Mouse (Mus musculus) thymus, postnatal 0 days (tissue): ENCODE measurements around the gene Tmem170b. TPM values are rescaled to one million over a fixed set of nuclear protein-coding genes. Genes with fewer than 3 reads are reported as not detected.
"Not testable (repeated sequence)": the region's sequence is repeated elsewhere in the genome, so short reads cannot be mapped to it uniquely, and the experiment has no call there.

Source experiments
- DNase-seq: peaks from one replicate; pipeline ENCODE4 v3.0.0-alpha.2; 2015; ENCODE audit warnings: low spot score
- polyA plus RNA-seq: library from polyadenylated mRNA; unstranded; fragments of >200 nt; fragmentation: Nextera tagmentation; extraction: Ambion mirVana; gene quantifications from 2 replicates; pipeline ENCODE4 v1.2.1, GENCODE M21; 2015

Gene Tmem170b
- polyA plus RNA-seq, 1 experiment from 2014 or later: 10.2 TPM

- no peak for DNase-seq
Observed at GRCm38 (mm10) chr13:41663501-41664195, 57.9 kb downstream of the Tmem170b start.

DNA sequence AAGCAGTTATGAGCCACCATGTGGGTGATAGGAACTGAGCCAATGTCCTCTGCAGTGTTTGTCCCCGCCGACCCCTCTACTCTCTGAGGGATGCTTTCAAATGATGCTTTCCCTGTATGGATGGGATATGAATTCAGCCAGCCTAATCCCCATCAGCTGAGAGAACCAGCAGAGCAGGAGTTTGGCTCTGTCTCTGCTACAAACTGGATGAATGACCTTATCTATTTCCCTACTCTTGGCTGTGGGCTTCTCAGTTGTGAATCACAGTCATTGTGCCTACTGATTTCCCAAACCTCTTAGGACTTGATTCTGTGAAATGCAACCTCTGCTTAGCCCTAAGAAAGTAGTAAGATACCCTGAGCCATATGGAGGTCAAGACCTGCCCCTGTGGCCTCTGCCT, 64.2 kb downstream of the Tmem170b start:
- DNase-seq: no peak

- no peak for DNase-seq
Observed at GRCm38 (mm10) chr13:41670386-41671130, 64.9 kb downstream of the Tmem170b start.

- no peak for DNase-seq
Observed at GRCm38 (mm10) chr13:41671136-41671705, 65.5 kb downstream of the Tmem170b start.

GRCm38 (mm10) chr13:41672904-41673303, 67.2 kb downstream of the Tmem170b start:
- not testable (repeated sequence) for DNase-seq

- DNase-seq: no peak
Observed at GRCm38 (mm10) chr13:41673541-41673940, 67.8 kb downstream of the Tmem170b start.

- not testable (repeated sequence) for DNase-seq
Observed at GRCm38 (mm10) chr13:41674608-41675007, 68.9 kb downstream of the Tmem170b start.

GRCm38 (mm10) chr13:41675498-41675897, 69.8 kb downstream of the Tmem170b start:
- DNase-seq: no peak

GRCm38 (mm10) chr13:41675966-41676835, 70.5 kb downstream of the Tmem170b start:
- DNase-seq: no peak

DNA sequence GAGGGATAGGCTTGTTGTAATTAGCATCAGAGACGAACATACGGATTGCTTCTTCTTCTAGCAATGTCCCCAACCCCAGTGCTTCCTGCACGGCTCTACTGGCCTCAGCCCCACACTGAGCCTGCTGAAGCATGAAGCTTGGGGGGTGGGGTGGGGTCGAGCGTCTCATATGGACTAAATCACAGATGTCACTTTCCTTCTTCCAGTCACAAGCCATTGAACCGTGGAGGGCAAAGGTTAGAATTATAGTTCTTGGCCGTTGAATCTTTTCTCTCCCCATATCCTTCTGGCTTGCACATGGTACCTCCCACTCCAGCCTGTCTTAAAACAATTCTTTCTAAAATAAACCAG, 71.1 kb downstream of the Tmem170b start:
- no peak for DNase-seq

DNA sequence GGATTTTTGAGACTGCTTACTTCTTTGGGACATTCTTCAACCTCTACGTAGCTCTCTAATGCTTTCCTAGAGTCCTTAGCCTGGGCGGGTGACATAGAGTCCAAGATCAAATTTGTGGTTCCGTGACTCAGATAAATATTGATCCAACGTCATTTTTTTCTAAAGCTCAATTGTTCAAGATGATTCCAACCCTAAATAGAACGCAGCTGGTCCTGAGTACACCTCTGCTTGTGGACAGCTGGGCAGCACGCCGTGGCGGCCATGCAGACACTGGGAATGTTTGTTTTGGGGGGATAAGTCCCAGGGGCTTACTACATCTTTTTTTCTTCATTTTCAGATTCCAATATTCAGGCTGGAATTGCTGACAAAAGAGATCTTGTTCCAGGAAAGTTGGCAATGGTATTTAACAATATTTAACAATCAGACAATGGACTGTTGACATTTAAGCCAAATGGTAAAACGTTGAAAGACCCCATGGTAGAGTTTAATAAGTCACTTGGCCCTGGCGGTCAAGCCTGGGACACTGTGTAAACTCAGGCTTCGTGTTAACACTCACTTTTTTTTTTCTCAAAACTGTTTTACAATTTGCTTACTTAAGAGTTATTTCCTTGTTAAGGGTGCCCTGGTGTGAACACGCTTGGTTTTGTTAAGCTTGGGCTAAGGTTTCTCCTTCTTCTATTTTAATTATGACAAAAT, 75.3 kb downstream of the Tmem170b start:
- DNase-seq: no peak

- DNase-seq: no peak
Observed at GRCm38 (mm10) chr13:41682341-41683119, 76.8 kb downstream of the Tmem170b start.

DNA sequence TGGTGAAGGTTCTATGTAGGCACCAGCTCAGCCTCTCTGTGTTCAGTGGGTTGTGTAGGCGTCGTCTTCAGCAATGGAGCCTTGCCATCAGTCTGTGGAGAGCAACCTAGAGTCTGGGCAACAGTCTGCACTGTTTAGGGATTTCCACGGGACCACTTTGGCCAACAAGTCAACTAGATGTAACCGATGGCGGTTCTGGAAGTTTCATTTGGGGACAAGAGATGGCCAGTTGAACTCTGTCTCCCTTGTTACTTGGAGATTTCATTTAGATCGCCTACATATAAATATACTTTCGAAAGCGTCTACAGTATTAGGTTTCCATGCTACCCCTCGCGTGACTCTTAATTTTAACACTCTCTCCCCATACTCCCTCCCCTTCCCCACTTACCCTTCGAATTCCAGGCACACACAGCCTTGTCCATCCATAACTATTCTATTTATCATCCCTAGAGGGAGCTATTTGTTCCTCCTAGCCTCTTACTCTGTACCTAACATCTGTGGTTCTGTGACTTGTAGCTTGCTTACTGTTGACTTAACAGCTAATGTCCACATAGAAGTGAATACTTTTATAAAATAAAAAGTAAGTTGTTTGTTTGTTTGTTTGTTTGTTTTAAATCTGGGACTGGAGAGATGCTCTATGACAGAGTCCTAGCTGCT, 77.8 kb downstream of the Tmem170b start:
- no peak for DNase-seq

DNA sequence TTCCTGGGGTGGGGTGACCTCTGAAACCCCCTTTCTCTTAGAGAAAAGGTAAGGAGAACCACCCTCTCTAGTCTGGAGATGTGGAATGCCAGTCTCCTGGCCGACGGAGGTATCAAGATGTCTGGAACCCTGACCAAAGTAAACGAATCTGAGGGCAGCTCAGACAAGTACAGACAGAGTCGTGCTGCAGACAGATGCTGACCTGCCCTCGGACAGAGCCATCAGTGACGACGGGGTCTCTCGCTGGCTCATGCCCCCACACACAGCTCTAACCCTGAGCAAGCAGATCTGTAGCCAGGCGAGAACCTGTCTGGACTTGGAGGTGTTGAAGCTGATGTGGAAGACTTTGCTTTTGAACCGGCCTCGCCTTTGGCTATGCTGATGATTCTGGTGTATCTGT, 79.8 kb downstream of the Tmem170b start:
- no peak for DNase-seq

DNA sequence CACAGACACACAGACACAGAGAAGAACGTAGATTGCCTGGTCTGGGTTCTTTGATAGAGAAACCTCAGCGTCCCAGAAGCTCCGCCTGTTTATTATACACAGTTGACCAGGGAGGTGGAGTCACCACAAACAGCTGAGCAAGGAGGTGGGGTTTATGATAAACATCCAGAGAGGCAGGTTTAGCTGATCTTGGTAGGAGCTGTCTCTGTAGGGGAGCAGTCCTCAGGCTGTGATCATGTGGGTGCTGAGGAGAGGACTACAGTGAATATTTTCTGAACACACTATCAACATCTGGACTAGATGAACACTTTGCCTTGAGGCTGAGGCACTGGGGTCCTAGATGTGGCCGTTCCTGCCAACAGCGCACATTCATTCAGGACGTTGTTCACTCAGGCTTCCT, 83.3 kb downstream of the Tmem170b start:
- DNase-seq: no peak

DNA sequence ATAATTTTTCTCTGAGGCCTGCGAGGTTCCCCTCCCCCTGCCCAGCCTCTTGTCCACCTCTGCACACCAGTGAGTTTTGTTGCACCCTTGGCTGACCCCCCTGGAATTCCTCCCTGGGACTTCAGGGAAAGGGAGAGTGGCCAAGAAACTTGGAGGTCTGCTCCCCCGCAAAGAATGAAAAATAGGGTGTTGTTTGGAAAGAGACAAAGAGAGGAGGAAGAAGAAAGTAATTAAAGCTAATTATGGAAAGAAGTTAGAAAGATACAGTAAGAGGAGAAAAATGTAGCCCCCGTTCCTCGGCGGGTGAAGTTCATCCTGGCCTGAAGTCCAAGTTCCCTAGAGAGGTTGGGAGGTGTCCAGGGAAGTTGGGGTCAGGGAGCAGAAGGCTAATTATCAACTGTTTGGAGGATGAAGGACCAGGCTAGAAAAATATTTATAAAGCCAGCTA, 83.9 kb downstream of the Tmem170b start:
- DNase-seq: no peak
